Mouse (Mus musculus): Measurements from ENCODE around the gene Mdk.

DNA sequence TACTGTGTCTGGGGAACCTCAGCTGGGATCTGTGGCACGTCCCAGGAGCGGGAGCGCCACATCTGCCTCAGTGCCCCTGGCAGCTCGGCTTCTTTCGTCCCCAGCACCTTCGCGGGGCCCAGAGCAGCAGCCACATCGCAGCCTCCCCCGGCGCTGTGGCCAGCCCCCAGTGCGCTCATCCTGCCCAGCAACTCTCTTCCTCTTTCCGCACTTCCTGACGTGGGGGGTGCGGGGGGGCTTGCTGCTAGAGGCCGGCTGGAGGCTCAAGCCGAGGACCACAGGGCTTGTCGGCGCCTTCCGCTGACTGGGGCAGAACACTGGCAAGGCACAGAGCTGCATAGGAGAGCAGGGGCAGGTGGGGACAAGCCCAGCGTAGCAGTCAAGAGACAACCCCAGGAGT is 33.3 kb upstream of the Mdk start:
- TF ChIP-seq GATA1 (IDR thresholded peaks at IDR 0.05; ENCODE audit: low read length) (no peak), TAL1 (IDR thresholded peaks at IDR 0.05; ENCODE audit: low read length) (no peak)

Measured in erythroblast, embryonic 14.5 days (primary cell).